Mouse (Mus musculus): ENCODE measurements around the gene Cluh.

DNA sequence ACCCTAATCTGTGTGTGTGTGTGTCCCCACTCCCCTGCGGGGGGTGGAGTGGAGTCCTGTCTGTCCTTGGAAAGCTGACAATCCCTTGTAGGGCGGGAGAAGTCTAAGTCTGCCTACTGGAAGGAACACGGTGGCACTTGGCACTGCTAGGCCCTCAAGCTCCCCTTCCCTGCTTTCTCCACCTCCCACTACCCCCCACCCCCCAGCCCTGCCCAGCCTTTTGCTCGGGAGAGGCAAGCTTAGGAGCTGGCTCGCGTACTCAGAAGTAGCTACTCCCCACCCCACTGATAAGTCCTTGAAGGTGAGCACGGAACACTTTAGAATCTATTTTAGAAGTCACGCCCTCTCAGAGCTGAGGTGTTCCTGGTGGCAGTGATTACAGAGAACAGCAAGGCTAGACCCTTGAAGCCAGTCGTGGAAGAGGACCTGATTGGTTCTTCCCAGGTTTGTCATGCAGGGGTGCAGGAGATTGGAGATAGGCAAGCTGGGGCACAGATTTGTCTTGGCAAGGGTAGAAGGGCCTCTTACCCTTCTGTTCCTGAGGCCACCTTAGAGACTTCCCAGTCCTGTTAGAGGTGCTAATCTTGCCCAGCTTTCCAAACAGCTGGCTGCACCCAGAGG lies 10.4 kb upstream of the Cluh start:
- TF ChIP-seq CTCF (IDR thresholded peaks at IDR 0.05) (no peak), POLR2A (IDR thresholded peaks at IDR 0.05; ENCODE audit: insufficient read depth, low read depth, low read length) (no peak)
